Mouse (Mus musculus): ENCODE data around the gene Sh3bp1.

- no peak; the same call in 1 of the 2 replicates for TF ChIP-seq CTCF (IDR thresholded peaks at IDR 0.05; ENCODE audit: low read depth)
- TF ChIP-seq EP300 (optimal IDR thresholded peaks at IDR 0.05): no peak
Measured at GRCm38 (mm10) chr15:78877810-78878390, 21.7 kb upstream of the Sh3bp1 start.

Measured in stomach, postnatal 0 days (tissue).